26 mouse cellular contexts compared by ENCODE assay signal in the genomic region with DNA sequence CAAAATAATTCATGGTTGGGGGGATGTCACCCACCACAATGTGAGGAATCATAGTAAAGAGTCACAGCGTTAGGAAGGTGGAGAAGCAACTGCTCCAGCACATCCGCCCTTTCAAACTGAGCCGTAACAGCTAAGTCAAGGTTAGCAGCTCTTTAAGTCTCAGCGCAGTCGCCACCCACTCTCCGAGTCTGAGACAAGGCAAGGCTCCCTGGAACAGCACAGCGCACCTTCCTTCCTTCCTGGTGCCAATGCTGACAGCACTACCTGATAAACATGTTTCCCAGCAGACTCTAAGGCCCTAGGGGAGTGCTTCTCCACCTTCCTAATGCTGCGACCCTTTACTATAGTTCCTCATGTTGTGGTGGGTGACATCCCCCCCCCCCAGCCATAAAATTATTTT. TPM values are rescaled to one million over a fixed set of nuclear protein-coding genes. Genes with fewer than 3 reads are reported as not detected.
"Had no signal": no experiment of that assay in that cellular context is flagged by ENCODE, and none has a peak within 500 bp of the region (broad histone marks: within the 10 kb centered on the region; RNA-seq: fewer than 3 reads in every experiment).

No protein-coding gene starts in this region.

- H3K4me3 ChIP-seq: heart, embryonic 12.5 days; hindbrain, embryonic 13.5 days; hindbrain, embryonic 15.5 days; kidney, embryonic 15.5 days; limb, embryonic 13.5 days; limb, embryonic 15.5 days; liver, embryonic 12.5 days had no signal

- DNase-seq: forebrain, postnatal 0 days; gastrocnemius, postnatal 14 days; gastrocnemius, postnatal 36 days; heart, adult 18-20 months; heart, postnatal 10 days; heart, postnatal 36 days; kidney, adult 11 months; kidney, adult 2 months; kidney, adult 9 months; kidney, postnatal 14 days; kidney, postnatal 36 days; layer of hippocampus, adult 9-11 months; layer of hippocampus, postnatal 36 days; left cerebral cortex, postnatal 4 days had no signal

- H3K4me1 ChIP-seq: kidney, embryonic 15.5 days; limb, embryonic 15.5 days; liver, embryonic 12.5 days had no signal

- ATAC-seq: forebrain, postnatal 0 days; hindbrain, postnatal 0 days; intestine, embryonic 16.5 days; liver, embryonic 12.5 days had no signal

- H3K9me3 ChIP-seq: heart, embryonic 12.5 days; hindbrain, embryonic 13.5 days; hindbrain, embryonic 15.5 days; kidney, embryonic 15.5 days; limb, embryonic 13.5 days; limb, embryonic 15.5 days; liver, embryonic 12.5 days had no signal

- H3K27me3 ChIP-seq: heart, embryonic 12.5 days; hindbrain, embryonic 13.5 days; hindbrain, embryonic 15.5 days; kidney, embryonic 15.5 days; limb, embryonic 13.5 days; limb, embryonic 15.5 days; liver, embryonic 12.5 days had no signal

- H3K27ac ChIP-seq: hindbrain, embryonic 13.5 days; hindbrain, embryonic 15.5 days; hindbrain, postnatal 0 days; kidney, embryonic 15.5 days; kidney, postnatal 0 days; limb, embryonic 13.5 days; limb, embryonic 15.5 days; liver, embryonic 12.5 days; liver, embryonic 14.5 days had no signal

- H3K36me3 ChIP-seq: heart, embryonic 12.5 days; hindbrain, embryonic 13.5 days; hindbrain, embryonic 15.5 days; kidney, embryonic 15.5 days; limb, embryonic 13.5 days; limb, embryonic 15.5 days; liver, embryonic 12.5 days had no signal

RNA-seq across cellular contexts. Expression of a gene that starts 22.7 kb away (rescaled TPM):
- total RNA-seq: hematopoietic stem cell, adult 5-6 weeks had no signal
